Mouse (Mus musculus) kidney, adult 18-20 months (tissue): ENCODE results near the gene Vmn1r52.
"Not testable (repeated sequence)": the region's sequence is repeated elsewhere in the genome, so short reads cannot be mapped to it uniquely, and the experiment has no call there.

ENCODE experiments used
- DNase-seq: peaks from one replicate; pipeline ENCODE4 v3.0.0; 2021

The Vmn1r52 gene

GRCm38 (mm10) chr6:90174508-90174907, at the start of gene Vmn1r52:
Vmn1r52 (plus strand) TSS chr6:90174808.
- DNase-seq, result no peak

GRCm38 (mm10) chr6:90160139-90160538, 14.5 kb upstream of the Vmn1r52 start:
- DNase-seq, result no peak

- not testable (repeated sequence) for DNase-seq
These were observed 27.9 kb downstream of the Vmn1r52 start, which contains the start of gene V1ra8 for GRCm38 (mm10) chr6:90202493-90202892. V1ra8 (plus strand) TSS chr6:90202793.

- no peak for DNase-seq
These were observed 49.7 kb downstream of the Vmn1r52 start, which contains the start of gene Vmn1r53 for GRCm38 (mm10) chr6:90224338-90224737. Vmn1r53 (minus strand) TSS chr6:90224438.
